Mouse (Mus musculus) heart, embryonic 11.5 days (tissue): ENCODE results near the gene Mgll. TPM values are rescaled to one million over a fixed set of nuclear protein-coding genes. Genes with fewer than 3 reads are reported as not detected.
A peak's percentile ranks its signal among the peaks of the same experiment; 100 is the strongest.

Experiments
- ATAC-seq: fragments of 200-750 bp; cut with Nextera tagmentation; replicated peaks from 2 replicates; pipeline ENCODE4 v1.8.0; 2017; ENCODE audit warnings: moderate library complexity; ENCODE audit not compliant: insufficient number of reproducible peaks, low FRiP score, low TSS enrichment
- H3K27ac ChIP-seq: fragments of 300-500 bp; sonication (generic); 2 replicates; pipeline ENCODE4 v1.5.1; 2014; ENCODE audit warnings: mild to moderate bottlenecking, low read depth, low read length
- H3K27me3 ChIP-seq: fragments of 300-500 bp; sonication (generic); 2 replicates; pipeline ENCODE4 v1.6.1; 2014; ENCODE audit warnings: mild to moderate bottlenecking, low read length, mixed read lengths; ENCODE audit not compliant: control insufficient read depth, insufficient read depth
- H3K36me3 ChIP-seq: fragments of 300-500 bp; sonication (generic); 2 replicates; pipeline ENCODE4 v1.6.1; 2014; ENCODE audit warnings: mild to moderate bottlenecking, low read length, moderate library complexity, mixed read lengths; ENCODE audit not compliant: control insufficient read depth, insufficient read depth
- H3K4me1 ChIP-seq: fragments of 300-500 bp; sonication (generic); 2 replicates; pipeline ENCODE4 v1.6.1; 2014; ENCODE audit warnings: low read length; ENCODE audit not compliant: control insufficient read depth, insufficient read depth
- H3K4me2 ChIP-seq: fragments of 300-500 bp; sonication (generic); 2 replicates; pipeline ENCODE4 v1.6.1; 2014; ENCODE audit warnings: mild to moderate bottlenecking, moderate library complexity
- H3K4me3 ChIP-seq: fragments of 300-500 bp; sonication (generic); 2 replicates; pipeline ENCODE4 v1.5.1; 2014; ENCODE audit warnings: low read depth, low read length
- H3K9ac ChIP-seq: fragments of 300-500 bp; sonication (generic); 2 replicates; pipeline ENCODE4 v1.6.1; 2014; ENCODE audit warnings: mild to moderate bottlenecking, low read depth, low read length, moderate library complexity
- H3K9me3 ChIP-seq: fragments of 300-500 bp; sonication (generic); replicated peaks from 2 replicates; pipeline ENCODE4 v1.6.1; 2016; ENCODE audit warnings: low read length; ENCODE audit not compliant: control insufficient read depth
- WGBS: fragments of 180-500 bp; shearing (Covaris S2); extraction: QIAGEN DNeasy Blood & Tissue Kit; methylation state at CpG from one replicate; pipeline ENCODE4 v1.1.7; 2014; ENCODE audit not compliant: insufficient replicate concordance; 5-methylcytosine and 5-hydroxymethylcytosine counted together
- polyA plus RNA-seq: library from polyadenylated mRNA; unstranded; fragments of >200 nt; fragmentation: Nextera tagmentation; extraction: Ambion mirVana; gene quantifications from 2 replicates; pipeline ENCODE4 v1.2.1, GENCODE M21; 2014

Mgll gene
- polyA plus RNA-seq, 1 experiment from 2014 or later = 8.6 TPM

- Histone ChIP-seq H3K36me3 (peaks cover 9% of the 10 kb centered on the region; the same call in 1 of the 2 replicates), H3K27ac (no peak overlapping the region), H3K4me3 (no peak overlapping the region), H3K4me2 (no peak overlapping the region), H3K9me3 (no peaks in the 10 kb centered on the region), H3K4me1 (peaks cover 7% of the 10 kb centered on the region), H3K27me3 (0 out of 2 replicates have a peak, but pooled peaks cover 3% of the 10 kb centered on the region), H3K9ac (no peak overlapping the region)
- 72% methylated on average over 5 of the region's 5 CpGs for WGBS
- 0 out of 2 replicates have a peak, but pooled peaks have one; percentile 37 for ATAC-seq
Measured at GRCm38 (mm10) chr6:88833340-88834140, 109.3 kb downstream of the Mgll start.

- 76% methylated on average over 5 of the region's 5 CpGs for WGBS
Measured at GRCm38 (mm10) chr6:88835047-88835446, 110.8 kb downstream of the Mgll start.

GRCm38 (mm10) chr6:88836178-88836819 lies 112.1 kb downstream of the Mgll start:
- 87% methylated on average over 28 of the region's 28 CpGs for WGBS
- no peak for ATAC-seq
- no peaks in the 10 kb centered on the region for H3K27me3 ChIP-seq
- peaks cover 9% of the 10 kb centered on the region; the same call in 1 of the 2 replicates for H3K36me3 ChIP-seq
- no peak overlapping the region for H3K27ac ChIP-seq
- no peak overlapping the region for H3K4me2 ChIP-seq
- no peak overlapping the region for H3K4me3 ChIP-seq
- H3K9ac ChIP-seq = no peak overlapping the region
- H3K9me3 ChIP-seq = no peaks in the 10 kb centered on the region
- H3K4me1 ChIP-seq = peaks cover 14% of the 10 kb centered on the region

More at GRCm38 (mm10) chr6:88835047-88835446, 110.8 kb downstream of the Mgll start:
- no peak overlapping the region for H3K27ac ChIP-seq
- H3K36me3 ChIP-seq = peaks cover 9% of the 10 kb centered on the region; the same call in 1 of the 2 replicates
- H3K4me2 ChIP-seq = no peak overlapping the region
- no peak overlapping the region for H3K9ac ChIP-seq
- H3K27me3 ChIP-seq = 0 out of 2 replicates have a peak, but pooled peaks cover 3% of the 10 kb centered on the region
- peaks cover 7% of the 10 kb centered on the region for H3K4me1 ChIP-seq
- H3K9me3 ChIP-seq = no peaks in the 10 kb centered on the region
- ATAC-seq = no peak
- no peak overlapping the region for H3K4me3 ChIP-seq

- Histone ChIP-seq H3K9me3 (no peaks in the 10 kb centered on the region), H3K9ac (no peak overlapping the region), H3K36me3 (peaks cover 9% of the 10 kb centered on the region; the same call in 1 of the 2 replicates), H3K27ac (no peak overlapping the region), H3K4me2 (no peak overlapping the region), H3K4me3 (no peak overlapping the region), H3K4me1 (peaks cover 17% of the 10 kb centered on the region), H3K27me3 (no peaks in the 10 kb centered on the region)
- WGBS = 92% methylated on average over 12 of the region's 12 CpGs
- ATAC-seq = no peak
Measured at GRCm38 (mm10) chr6:88837999-88838398, 113.8 kb downstream of the Mgll start.

GRCm38 (mm10) chr6:88838613-88839012 lies 114.4 kb downstream of the Mgll start:
- no peak for ATAC-seq
- Histone ChIP-seq H3K4me3 (no peak overlapping the region), H3K9me3 (no peaks in the 10 kb centered on the region), H3K27me3 (no peaks in the 10 kb centered on the region), H3K9ac (no peak overlapping the region), H3K4me2 (no peak overlapping the region), H3K4me1 (peaks cover 17% of the 10 kb centered on the region), H3K36me3 (peaks cover 9% of the 10 kb centered on the region; the same call in 1 of the 2 replicates), H3K27ac (no peak overlapping the region)
- WGBS = 89% methylated on average over 10 of the region's 10 CpGs

- Histone ChIP-seq H3K9me3 (no peaks in the 10 kb centered on the region), H3K4me3 (no peak overlapping the region), H3K9ac (no peak overlapping the region), H3K4me1 (peaks cover 12% of the 10 kb centered on the region), H3K4me2 (no peak overlapping the region), H3K27ac (no peak overlapping the region), H3K36me3 (peaks cover 9% of the 10 kb centered on the region; the same call in 1 of the 2 replicates), H3K27me3 (no peaks in the 10 kb centered on the region)
- 75% methylated on average over 26 of the region's 26 CpGs for WGBS
- ATAC-seq = no peak
Measured at GRCm38 (mm10) chr6:88839135-88839970, 115.1 kb downstream of the Mgll start.

- Histone ChIP-seq H3K9me3 (no peaks in the 10 kb centered on the region), H3K4me3 (no peak overlapping the region), H3K27me3 (no peaks in the 10 kb centered on the region), H3K27ac (no peak overlapping the region), H3K4me2 (peak overlapping the region; percentile 85; the same call in 1 of the 2 replicates), H3K36me3 (peaks cover 9% of the 10 kb centered on the region; the same call in 1 of the 2 replicates), H3K4me1 (peaks cover 12% of the 10 kb centered on the region), H3K9ac (no peak overlapping the region)
- WGBS = 68% methylated on average over 3 of the region's 3 CpGs
- ATAC-seq = no peak
Measured at GRCm38 (mm10) chr6:88840211-88840610, 116.0 kb downstream of the Mgll start.
